28 mouse cellular contexts compared by ENCODE assay signal in the genomic region with DNA sequence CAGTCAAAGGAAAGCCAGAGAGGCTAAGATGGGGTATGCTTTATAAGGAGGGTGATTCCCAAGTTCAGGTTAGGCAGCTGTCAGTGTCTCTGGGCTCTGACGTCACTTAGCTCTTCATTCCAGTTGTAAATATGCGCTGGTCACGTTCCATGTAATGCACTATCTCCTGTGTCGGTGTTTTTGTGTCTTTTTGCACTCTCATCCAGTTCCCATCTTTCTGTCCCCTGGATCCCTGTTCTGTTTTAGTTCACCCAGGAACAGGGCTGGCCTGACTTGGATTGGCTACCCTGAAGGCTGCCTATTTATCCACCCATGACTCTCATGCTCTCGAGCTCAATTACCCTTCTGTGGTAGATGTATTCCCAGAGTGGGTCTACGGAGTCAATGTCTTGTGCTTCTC.
"Had no signal": no experiment of that assay in that cellular context is flagged by ENCODE, and none has a peak within 500 bp of the region (broad histone marks: within the 10 kb centered on the region; RNA-seq: fewer than 3 reads in every experiment).

No protein-coding gene starts in this region.

- H3K9ac ChIP-seq: embryonic facial prominence, embryonic 12.5 days; embryonic facial prominence, embryonic 13.5 days; embryonic facial prominence, embryonic 15.5 days; forebrain, embryonic 12.5 days; forebrain, embryonic 13.5 days; forebrain, embryonic 15.5 days; forebrain, postnatal 0 days had no signal

- H3K27ac ChIP-seq: embryonic facial prominence, embryonic 10.5 days; embryonic facial prominence, embryonic 12.5 days; embryonic facial prominence, embryonic 13.5 days; embryonic facial prominence, embryonic 15.5 days; forebrain, embryonic 10.5 days; forebrain, embryonic 12.5 days; forebrain, embryonic 13.5 days; forebrain, embryonic 15.5 days; gastrocnemius, adult 2 months had no signal

- H3K9me3 ChIP-seq: embryonic facial prominence, embryonic 10.5 days; embryonic facial prominence, embryonic 12.5 days; embryonic facial prominence, embryonic 13.5 days; embryonic facial prominence, embryonic 15.5 days; forebrain, embryonic 10.5 days; forebrain, embryonic 12.5 days; forebrain, embryonic 13.5 days; forebrain, embryonic 15.5 days had no signal

- H3K4me1 ChIP-seq: embryonic facial prominence, embryonic 12.5 days; embryonic facial prominence, embryonic 13.5 days; embryonic facial prominence, embryonic 15.5 days; forebrain, embryonic 15.5 days had no signal

- H3K4me2 ChIP-seq: embryonic facial prominence, embryonic 12.5 days; embryonic facial prominence, embryonic 13.5 days; embryonic facial prominence, embryonic 15.5 days; forebrain, embryonic 12.5 days; forebrain, embryonic 13.5 days; forebrain, embryonic 15.5 days had no signal

- H3K4me3 ChIP-seq: embryonic facial prominence, embryonic 10.5 days; embryonic facial prominence, embryonic 12.5 days; embryonic facial prominence, embryonic 13.5 days; embryonic facial prominence, embryonic 15.5 days; erythroblast, embryonic 14.5 days; forebrain, embryonic 10.5 days; forebrain, embryonic 12.5 days; forebrain, embryonic 13.5 days; forebrain, embryonic 15.5 days; gastrocnemius, adult 2 months had no signal

- DNase-seq: cerebellum, adult 18-20 months; cerebellum, adult 2 months; cerebellum, adult 8-10 months; cerebellum, adult 9-10 months; cerebellum, adult 9-11 months; cerebellum, postnatal 10 days; cerebellum, postnatal 14 days; cerebellum, postnatal 25 days; cerebellum, postnatal 36 days; embryo, embryonic 11 days; forebrain, postnatal 0 days; gastrocnemius, adult 2 months; gastrocnemius, postnatal 10 days; gastrocnemius, postnatal 14 days; gastrocnemius, postnatal 25 days; gastrocnemius, postnatal 36 days; heart, adult 18-20 months had no signal

- H3K27me3 ChIP-seq: embryonic facial prominence, embryonic 12.5 days; embryonic facial prominence, embryonic 13.5 days; embryonic facial prominence, embryonic 15.5 days; forebrain, embryonic 12.5 days; forebrain, embryonic 13.5 days; forebrain, embryonic 15.5 days had no signal

- H3K36me3 ChIP-seq: embryonic facial prominence, embryonic 10.5 days; embryonic facial prominence, embryonic 12.5 days; embryonic facial prominence, embryonic 13.5 days; embryonic facial prominence, embryonic 15.5 days; forebrain, embryonic 10.5 days; forebrain, embryonic 12.5 days; forebrain, embryonic 15.5 days had no signal

- ATAC-seq: forebrain, embryonic 13.5 days; forebrain, embryonic 14.5 days; forebrain, embryonic 15.5 days; forebrain, embryonic 16.5 days; forebrain, postnatal 0 days had no signal
